Mouse (Mus musculus) kidney, adult 8-10 months (tissue): ENCODE results near the gene Ifnl3.
"Not testable (repeated sequence)": the region's sequence is repeated elsewhere in the genome, so short reads cannot be mapped to it uniquely, and the experiment has no call there.

Source experiments
- DNase-seq, 2 experiments: peaks; one replicate each; pipeline ENCODE4 v3.0.0; 2022

Gene Ifnl3

DNA sequence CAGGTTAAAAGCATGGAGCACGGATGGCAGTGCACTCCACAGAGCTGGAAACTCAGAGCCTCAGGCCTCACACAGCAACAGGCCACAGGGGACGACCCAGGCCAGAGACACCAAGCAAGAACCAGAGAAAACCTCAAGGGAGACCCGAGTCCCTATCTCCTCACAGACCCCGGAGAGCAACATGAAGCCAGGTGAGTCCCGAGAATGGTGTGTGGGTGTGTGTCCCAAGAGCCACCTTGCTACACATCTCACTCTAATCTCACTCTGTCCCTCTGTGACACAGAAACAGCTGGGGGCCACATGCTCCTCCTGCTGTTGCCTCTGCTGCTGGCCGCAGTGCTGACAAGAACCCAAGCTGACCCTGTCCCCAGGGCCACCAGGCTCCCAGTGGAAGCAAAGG, at the start of gene Ifnl3:
Ifnl3 (plus strand) TSS at position 301 of the 400 bp plus-strand sequence.
- DNase-seq = not testable (repeated sequence)

- DNase-seq = no peak
These were observed 46.4 kb upstream of the Ifnl3 start for GRCm38 (mm10) chr7:28476191-28476590.

DNA sequence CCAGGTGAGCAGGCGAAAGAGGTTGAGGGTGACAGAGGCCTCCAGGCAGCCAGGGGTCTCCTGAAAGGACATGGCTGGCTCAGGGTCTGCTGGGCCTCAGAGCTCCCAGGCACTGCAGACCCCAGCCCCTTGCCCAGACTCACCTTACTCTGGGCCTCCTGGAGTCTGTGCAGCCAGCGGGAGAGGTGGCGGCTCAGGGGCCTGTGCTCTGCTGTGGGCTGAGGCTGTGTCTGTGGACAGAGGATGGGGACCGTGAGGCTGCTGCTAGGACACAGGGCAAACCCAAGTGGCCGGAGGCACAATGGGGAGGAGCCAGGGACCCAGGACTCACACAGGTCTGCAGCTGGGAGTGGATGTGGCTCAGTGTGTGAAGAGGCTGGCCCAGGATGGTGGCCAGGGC, 45.3 kb upstream of the Ifnl3 start:
- no peak for DNase-seq

- no peak for DNase-seq
These were observed 43.8 kb upstream of the Ifnl3 start for GRCm38 (mm10) chr7:28478854-28479253.

- no peak for DNase-seq
These were observed 39.8 kb upstream of the Ifnl3 start for GRCm38 (mm10) chr7:28482854-28483253.

GRCm38 (mm10) chr7:28484192-28484591, 38.4 kb upstream of the Ifnl3 start:
- no peak for DNase-seq

GRCm38 (mm10) chr7:28488030-28488491, 34.6 kb upstream of the Ifnl3 start:
- peak; percentile 25 to 30 for DNase-seq

DNA sequence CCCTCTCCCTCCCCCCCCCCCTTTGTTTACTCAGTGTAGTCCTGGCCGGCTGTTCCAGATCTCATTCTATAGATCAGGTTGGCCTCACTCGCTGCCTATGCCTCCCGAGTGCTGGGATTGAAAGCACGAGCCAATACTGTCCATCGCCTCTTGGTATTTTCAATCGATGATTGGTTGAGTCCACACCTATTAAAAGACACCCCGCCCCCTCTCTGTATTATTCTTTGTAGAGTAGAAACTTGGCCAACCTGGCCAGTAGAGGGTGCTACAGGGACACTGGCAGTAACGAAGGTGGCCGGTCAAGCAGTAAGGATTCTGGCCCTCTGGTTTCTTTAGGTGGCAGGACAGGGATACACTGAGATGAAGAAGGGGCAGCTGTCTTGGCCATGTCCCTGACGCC, 32.2 kb upstream of the Ifnl3 start:
- DNase-seq = peak; percentile 82 to 86

DNA sequence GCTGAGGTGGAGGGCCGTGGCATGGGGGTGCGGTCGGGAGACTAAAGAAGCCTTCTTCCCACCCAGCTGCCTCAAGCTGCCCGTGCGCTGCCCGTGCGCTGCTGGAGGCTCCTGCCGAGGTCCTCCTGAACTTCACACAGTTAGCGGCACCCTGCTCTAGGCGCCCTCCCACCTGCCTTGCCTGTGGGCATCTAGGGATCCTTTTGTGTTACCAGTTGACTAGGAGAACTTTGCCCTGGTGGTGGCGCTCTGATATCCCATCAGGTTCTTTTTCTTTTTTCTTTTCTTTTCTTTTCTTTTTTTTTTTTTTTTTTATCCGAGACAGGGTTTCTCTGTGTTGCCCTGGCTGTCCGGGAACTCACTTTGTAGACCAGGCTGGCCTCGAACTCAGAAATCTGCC, 31.7 kb upstream of the Ifnl3 start:
- DNase-seq = no peak

DNA sequence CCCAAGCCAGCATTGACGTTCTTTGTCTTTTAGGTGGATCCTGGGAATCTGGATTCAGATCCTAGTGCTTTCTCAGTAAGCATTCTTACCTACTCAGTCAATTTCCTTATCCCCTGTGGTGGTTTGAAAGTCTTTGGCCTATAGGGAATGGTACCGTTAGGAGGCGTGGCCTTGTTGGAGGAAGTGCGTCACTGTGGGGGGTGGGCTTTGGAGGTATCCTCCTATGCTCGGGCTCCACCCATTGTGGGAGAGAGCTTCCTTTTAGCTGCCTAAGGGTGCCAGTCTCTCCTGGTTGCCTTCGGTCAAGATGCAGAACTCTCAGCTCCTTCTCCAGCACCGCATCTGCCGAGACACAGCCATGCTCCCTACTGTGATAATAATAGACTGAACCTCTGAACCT, 30.3 kb upstream of the Ifnl3 start:
- DNase-seq = no peak

- no peak for DNase-seq
These were observed 27.2 kb upstream of the Ifnl3 start for GRCm38 (mm10) chr7:28495426-28495825.

DNA sequence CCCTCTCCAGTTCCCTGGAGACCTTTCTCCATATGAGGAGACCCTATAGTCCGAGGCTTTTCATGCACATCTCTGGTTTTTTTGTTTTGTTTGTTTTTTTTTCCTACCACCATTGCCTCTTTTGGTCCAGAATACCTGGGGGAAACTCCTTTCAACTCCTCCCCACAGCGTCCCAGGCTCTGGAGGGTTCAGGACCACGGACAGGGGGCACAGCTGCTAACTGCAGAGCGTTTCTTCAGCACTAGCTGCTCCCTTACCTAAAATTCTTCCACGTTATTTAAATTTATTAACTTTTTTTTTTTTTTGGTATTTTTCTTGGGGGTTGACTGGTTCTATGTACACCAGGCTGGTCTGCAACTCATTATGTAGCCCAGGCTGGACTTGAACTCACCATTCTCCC, 17.1 kb upstream of the Ifnl3 start:
- no peak for DNase-seq

- DNase-seq = not testable (repeated sequence)
These were observed 13.5 kb upstream of the Ifnl3 start for GRCm38 (mm10) chr7:28509121-28509520.

GRCm38 (mm10) chr7:28510405-28510974, 12.1 kb upstream of the Ifnl3 start, which contains the start of gene Ifnl2:
Ifnl2 (minus strand) TSS chr7:28510455.
- DNase-seq = not testable (repeated sequence)

DNA sequence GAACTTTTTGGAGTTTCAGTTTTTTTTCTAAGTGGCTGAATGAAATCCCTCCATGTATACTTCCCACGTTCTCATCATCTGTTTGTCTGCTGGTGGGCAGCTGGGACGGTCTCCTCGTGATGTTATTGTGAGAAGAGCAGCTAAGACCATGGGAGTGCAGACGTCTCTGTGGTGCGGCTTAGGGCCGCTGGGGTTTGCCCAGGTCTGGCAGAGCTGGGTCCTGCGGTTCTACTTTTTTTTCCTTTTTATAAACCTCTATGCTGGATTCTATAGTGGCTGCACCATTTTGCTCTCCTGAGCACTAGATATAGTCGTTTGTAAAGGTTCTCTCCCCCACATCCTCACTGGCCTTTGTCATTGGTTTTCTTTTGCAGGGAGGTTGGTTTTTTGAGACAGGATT, 11.2 kb upstream of the Ifnl3 start:
- no peak for DNase-seq

- DNase-seq = peak; percentile 75 to 86
These were observed 5.5 kb downstream of the Ifnl3 start for GRCm38 (mm10) chr7:28527922-28528719.

- DNase-seq = no peak
These were observed 9.4 kb downstream of the Ifnl3 start for GRCm38 (mm10) chr7:28532005-28532404.

GRCm38 (mm10) chr7:28538886-28539285, 16.2 kb downstream of the Ifnl3 start:
- not testable (repeated sequence) for DNase-seq

- DNase-seq = no peak
These were observed 17.9 kb downstream of the Ifnl3 start, which contains the start of gene Sycn for GRCm38 (mm10) chr7:28540526-28540925. Sycn (plus strand) TSS chr7:28540885.

GRCm38 (mm10) chr7:28544051-28544601, 21.5 kb downstream of the Ifnl3 start:
- DNase-seq = peak; percentile 41 to 52

DNA sequence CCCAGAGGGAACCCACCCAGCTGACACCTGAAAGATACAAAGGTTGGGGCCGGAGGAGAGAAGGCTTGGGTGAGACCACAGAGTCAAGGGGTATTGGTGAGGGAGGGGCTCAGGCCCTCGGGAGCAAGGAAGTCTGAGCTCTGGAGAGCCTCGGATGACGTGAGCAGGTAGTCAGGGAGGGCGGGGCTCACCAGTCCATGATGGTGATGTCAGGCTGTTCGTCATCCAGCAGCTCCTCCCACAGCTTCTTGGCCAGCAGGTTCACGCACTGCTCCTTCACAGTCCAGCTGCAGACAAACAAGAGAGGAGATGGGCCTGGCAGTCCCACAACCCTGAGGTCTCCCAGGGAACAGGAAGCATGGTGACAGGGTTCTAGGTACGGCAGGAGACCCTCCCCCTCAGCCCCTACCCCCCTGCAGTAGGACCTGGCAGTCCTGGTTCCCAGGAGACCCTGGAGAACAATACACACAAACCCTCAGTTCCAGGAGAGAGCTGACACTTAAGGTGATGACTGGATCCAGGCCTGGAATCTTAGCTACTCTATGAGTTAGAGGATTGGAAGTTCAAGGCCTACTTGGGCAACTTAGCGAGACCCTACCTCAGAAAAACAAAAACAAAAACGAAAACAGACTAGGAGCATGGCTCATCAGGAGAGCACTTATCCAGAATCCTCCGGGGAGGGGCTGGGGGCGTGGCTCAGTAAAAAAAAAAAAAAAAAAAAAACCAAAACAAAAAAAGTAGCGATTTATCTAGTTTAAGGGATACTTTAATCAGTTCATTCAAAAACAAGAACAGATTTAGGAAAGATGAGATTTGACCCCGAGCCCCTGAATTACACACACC, 22.6 kb downstream of the Ifnl3 start:
- peak in 1 of 2 experiments; percentile 50 for DNase-seq

GRCm38 (mm10) chr7:28545891-28546210, 23.2 kb downstream of the Ifnl3 start:
- DNase-seq = no peak

DNA sequence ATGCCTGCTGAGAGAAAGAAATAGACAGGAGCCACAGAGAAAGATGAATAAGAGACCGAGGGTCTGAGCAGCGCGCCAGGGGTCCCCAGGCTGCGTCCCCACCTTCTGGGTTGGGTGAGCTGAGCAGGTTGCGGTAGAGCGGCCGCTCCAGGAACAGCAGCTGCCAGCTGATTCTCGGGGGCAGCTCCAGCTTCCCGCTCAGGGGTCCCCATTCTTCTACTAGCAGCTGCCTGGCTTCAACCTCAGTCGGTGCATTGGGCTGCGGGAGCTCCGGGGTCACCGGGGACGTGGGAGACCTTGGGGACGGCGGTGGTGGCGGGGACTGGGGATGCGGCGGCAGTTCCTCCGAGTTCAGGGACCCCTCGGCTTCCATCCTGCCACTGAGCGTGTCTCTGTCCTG, 24.0 kb downstream of the Ifnl3 start:
- DNase-seq = no peak
